Mouse (Mus musculus) cortical plate, adult 2 months (tissue): ENCODE data around the gene Tubg1.
"Not testable (repeated sequence)": the region's sequence is repeated elsewhere in the genome, so short reads cannot be mapped to it uniquely, and the experiment has no call there.

Experiments
- CTCF ChIP-seq: fragments of 200-500 bp; IDR thresholded peaks from 2 replicates; pipeline ENCODE4 v1.5.1; 2011; ENCODE audit warnings: mild to moderate bottlenecking, control low read depth, low read length; ENCODE audit not compliant: insufficient read depth; ENCODE audit errors: extremely low read depth
- POLR2A ChIP-seq: fragments of 200-500 bp; IDR thresholded peaks from 2 replicates; pipeline ENCODE4 v1.6.1; 2011; ENCODE audit warnings: mild to moderate bottlenecking, low read length, control low read depth; ENCODE audit not compliant: insufficient read depth; ENCODE audit errors: extremely low read depth

GRCm38 (mm10) chr11:101160151-101160550 is 40.4 kb downstream of the Tubg1 start:
- TF ChIP-seq POLR2A, CTCF: not testable (repeated sequence)
